Mouse (Mus musculus) kidney, adult 18-20 months (tissue): ENCODE measurements around the gene Pafah2.
"Not testable (repeated sequence)": the region's sequence is repeated elsewhere in the genome, so short reads cannot be mapped to it uniquely, and the experiment has no call there.

Source experiments
- DNase-seq: peaks from one replicate; pipeline ENCODE4 v3.0.0; 2021

The Pafah2 gene

DNA sequence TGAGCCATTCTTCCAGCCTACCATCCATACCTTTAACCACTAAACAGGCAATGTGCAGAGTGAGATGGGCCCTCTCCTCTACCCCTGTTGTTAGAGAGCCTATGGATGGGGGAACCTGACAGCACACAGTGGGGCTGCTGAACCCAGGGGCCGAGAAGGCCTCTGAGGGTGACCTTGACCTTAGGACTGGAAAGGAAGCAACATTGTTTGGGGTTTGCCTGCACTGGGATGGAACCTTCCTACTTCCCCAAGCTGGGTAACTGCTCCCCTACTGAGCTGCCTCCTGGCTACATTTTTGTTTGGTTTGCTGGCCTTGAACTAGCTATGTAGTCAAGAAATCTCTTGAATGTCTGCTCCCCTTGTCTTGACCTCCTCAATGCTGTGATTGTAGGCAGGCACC lies 21.8 kb upstream of the Pafah2 start:
- no peak for DNase-seq

DNA sequence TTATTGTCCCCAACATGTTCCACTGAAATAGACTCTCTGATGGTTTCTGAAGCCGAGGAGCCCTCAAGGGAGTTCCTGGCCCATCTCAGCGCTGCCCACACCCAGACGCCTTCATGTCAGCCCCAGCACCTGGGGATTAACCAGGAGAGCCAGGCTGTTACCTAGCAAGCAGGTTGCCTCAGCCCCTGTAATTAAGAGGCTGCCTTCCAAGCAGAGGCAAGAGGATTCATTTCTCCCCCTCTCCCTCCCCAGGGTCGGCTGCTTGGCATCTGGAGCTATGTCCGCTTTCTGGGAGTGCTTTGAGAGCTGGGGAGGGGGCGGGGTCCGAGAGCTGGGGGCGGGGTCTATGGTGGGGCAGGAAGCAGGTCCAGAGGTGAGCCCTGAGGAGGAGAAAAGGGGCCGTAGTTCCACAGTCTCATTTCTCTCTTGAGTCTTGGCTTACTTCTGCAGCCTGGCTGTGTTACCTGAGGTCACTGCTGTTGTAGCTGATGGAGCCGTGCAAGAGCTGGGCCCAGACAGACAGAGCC lies 18.0 kb upstream of the Pafah2 start:
- DNase-seq, result no peak

DNA sequence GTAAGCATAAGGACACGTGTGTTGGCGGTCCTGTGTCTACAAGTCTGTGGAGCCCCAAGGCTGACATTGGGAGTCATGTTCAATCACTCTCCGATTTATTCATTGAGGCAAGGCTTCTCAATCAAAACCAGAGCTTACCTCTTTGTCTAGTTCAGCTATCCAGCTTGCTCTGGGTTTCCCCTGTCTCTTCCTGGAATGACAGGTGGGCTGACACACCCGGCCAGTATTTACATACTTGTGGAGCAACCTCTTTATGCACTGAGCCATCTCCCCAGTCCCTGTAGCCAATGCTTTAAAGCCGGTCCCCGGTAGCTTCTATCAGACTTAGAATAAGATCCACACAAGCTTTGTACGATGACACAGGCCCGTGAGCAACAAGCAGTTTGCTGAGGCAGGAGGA lies 16.6 kb upstream of the Pafah2 start:
- no peak for DNase-seq

DNA sequence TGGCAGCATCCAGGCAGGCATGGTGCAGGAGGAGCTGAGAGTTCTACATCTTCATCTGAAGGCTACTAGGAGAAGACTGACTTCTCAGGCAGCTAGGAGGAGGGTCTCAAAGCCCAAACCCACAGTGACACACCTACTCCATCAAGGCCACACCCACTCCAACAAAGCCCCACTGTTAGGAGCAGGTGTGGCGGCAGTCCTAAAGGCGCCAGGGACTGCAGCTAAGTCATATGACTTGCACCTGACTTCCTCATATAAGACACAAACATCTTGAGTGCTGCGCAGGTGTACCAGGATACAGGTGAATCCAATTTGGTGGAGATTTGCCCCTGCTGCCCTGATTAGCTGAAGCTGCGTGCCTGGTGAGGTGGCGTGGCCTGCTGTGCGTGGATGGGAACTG lies 12.4 kb upstream of the Pafah2 start, which contains the start of gene Extl1:
Gene Extl1, minus strand, starts transcription at position 101 of the 400 bp plus-strand sequence.
- DNase-seq, result not testable (repeated sequence)

DNA sequence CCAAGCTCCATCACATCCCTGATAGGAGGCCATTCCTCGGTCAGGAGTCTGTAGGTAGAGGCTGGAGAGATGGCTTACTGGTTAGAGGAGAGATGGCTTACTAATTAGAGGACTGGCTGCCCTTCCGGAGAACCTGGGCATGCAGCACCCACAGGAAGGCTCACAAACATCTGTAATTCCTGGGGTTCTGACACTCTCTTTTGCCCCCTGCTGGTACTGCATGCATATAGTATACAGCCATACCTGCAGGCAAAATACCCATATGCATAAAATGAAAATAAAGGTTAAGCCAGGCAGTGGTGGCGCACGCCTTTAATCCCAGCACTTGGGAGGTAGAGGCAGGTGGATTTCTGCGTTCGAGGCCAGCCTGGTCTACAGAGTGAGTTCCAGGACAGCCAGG lies 8.9 kb upstream of the Pafah2 start:
- no peak for DNase-seq

DNA sequence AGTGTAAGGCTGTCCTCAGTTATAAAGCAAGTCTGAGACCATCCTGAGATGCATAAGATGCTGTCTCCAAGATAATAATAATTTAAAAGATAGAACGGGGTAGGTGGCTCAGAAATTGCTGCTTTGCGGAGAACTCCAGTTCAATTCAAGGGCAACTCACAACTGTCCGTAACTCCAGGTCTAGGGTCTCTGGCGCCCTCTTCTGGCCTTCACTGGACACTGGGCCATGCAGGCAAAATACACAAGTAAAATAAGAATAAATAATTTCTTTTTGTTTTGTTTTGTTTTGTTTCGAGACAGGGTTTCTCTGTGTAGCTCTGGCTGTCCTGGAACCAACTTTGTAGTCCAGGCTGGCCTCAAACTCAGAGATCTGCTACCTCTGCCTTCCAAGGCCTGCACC lies 7.7 kb upstream of the Pafah2 start:
- peak; percentile 80 for DNase-seq

DNA sequence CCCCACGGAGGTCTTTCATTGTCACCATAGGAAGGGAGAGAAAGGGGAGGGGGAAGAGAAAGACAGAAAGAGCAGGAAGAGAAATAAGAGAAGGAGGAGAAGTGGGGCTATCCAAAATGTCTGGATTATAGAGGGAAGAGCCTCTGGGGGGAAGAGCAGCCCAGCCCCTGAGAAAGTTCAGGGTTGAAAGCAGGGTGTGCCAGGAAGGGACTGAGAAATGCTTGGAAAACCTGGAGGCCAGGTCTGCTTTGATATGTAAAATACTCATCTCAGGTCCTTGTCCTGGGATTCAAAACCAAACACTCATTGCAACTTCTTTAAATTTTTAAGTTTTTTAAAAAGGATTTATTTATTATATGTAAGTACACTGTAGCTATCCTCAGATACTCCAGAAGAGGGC lies 4.5 kb upstream of the Pafah2 start:
- DNase-seq, result no peak

DNA sequence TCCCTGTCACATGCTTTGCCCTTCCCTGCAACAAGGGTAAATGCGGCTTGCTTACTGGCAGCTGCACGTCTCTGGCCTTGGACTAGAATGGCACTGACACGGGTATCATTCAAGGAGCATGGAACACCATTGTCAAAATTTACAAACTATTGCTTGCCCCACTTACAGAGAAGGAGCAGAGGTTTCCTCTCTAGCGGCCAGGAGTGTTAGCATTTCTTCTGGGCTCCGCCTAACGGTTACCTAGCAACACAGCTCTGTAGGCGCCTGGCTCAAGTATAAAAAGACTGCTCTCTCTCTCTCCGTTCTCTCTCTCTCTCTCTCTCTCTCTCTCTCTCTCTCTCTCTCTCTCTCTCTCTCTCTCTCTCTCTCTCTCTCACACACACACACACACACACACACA lies 3.5 kb upstream of the Pafah2 start:
- DNase-seq, result no peak

DNA sequence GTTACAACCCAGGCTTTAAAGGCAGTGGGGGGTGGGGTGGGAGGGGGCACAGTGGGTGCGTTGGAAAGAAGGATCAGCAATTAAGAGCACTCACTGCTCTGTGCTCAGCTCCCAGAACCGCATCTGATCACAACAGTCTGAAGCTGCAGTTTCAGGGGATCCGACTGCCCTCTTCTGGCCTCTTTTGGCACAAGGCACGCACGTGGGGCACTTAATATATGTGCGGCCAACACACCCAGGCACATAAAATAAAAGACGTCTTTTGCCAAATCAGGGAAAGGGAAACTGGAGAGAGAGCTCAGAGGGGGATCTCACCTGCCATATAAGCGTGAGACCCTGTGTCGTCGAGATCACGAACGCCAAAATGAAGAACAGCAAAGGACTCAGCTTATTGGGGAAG lies 3.1 kb upstream of the Pafah2 start:
- DNase-seq, result no peak

DNA sequence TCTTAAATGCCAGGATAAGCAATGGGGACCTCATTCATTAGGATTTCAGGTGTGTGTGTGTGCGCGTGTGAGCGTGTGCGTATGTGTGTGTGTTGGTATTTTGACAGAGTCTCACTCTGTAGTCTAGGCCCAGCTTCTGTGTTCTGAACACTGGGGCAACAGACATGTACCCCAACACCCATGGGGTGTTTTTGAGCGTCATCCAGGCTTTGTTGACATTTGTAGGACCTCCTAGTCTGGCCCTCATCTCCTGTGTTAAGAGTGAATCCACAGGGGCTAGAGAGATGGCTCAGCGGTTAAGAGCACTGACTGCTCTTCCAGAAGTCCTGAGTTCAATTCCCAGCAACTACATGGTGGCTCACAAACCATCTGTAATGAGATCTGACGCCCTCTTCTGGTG lies 978 bp upstream of the Pafah2 start:
- no peak for DNase-seq

DNA sequence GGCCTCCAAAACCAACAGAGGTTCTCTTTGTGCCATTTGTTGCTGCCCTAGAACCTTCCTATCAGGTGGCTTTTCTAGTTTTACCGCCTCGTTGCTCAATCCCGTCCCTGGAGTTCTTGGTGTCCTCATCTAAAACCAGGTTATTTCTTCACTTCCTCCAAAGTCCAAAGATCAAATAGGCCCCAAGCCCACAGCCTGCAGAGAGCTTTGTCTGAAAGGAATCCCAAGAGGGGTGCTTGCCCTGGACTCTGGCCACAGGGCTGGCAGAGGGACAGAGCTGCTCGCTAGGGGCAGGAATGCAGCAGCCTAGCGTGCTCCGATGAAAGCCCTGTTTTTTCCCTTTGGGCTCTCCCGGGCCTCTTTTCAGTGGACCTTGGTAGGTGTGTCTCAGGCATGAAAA lies 1.0 kb downstream of the Pafah2 start:
- DNase-seq, result peak; percentile 84

DNA sequence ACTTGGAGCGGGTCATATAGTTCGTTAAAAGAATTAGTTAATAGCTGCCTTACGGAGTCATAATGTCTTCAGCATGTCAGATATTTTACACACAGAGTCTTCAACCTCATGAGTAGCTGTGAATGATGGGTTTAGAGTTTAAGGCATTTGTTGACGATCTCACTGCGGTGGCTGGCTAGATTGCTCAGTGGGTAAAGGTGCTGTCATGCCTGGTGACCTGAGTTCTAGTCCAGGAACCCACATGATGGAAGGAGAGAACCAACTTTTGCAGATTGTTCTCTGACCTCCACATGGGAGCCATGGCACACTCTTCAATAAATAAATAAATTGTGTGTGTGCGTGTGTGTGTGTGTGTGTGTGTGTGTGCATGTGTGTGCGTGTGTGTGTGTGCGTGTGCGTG lies 1.6 kb downstream of the Pafah2 start:
- DNase-seq, result no peak

DNA sequence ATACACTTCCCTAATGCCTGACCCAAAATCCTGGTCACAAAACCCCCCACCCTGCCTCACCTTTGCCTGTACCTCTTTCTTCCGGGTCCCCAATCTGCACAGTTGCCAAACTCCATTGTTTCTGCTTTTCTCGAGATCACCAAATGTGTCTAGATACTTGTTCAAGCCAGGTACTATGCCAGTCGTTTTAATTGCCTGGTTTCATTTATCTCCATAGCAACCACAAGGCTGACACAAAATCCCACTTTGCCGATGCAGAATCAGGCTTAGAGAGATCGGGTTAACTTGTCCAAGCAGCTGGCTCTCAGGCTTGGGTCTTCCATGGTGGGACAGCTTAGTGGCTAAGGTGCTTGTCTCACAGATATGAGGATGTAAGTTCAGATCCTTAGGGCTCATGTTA lies 4.1 kb downstream of the Pafah2 start:
- DNase-seq, result no peak

DNA sequence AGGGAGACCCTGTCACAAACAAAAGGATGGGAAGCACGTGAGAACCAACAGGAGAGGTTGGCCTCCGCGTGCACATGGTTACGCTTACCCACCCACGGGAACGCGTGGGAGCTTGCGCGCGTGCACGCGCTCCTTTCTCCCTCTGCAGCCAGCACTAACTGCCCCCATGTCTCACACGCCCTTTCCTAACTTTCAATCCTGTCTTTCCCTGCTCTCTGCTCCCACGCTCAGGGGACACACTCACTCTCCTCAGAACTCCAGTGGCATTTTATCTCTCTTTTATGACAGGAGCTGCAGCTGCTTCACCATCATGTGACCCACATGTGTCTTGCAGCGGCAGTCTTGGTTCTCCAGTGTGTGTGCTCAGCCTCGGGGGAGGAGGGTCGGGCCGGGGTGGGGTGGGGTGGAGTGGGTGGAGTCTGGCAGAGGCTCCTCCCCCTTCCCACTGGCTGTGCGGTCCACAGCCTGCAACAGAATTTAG lies 5.1 kb downstream of the Pafah2 start:
- DNase-seq, result peak; percentile 45

DNA sequence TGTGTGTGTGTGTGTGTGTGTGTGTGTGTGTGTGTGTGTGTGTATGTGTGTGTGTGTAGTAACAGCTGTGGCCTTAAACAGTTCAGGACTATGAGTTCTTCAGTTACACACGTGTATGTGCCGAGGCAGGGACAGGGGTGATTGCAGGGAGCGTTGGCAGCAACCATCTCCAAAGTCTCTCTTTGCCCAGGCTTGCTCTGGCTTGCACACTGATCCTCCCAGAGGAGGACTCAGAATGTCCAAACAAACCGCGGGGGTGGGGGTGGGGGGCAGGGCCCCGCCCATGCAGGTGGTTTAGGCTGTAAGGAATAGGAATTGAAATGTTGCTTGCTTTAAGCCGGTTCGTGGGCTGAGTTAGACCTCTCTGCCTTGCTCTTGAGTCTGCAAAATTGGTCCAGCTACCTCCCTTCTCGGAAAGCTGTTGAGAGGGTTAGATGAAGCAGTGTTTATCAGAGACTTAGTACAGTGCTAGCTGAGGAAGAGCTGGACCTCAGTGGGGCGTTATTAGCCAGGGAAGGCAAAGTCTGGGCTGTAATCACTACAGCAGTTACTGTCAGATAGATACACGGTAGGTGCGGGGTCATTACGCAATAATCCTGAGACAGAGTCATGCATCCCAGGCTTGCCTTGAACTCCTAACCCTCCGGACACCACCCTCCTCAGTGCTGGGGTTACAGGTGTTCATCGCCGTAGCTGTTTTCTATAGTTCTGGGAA lies 5.9 kb downstream of the Pafah2 start:
- no peak for DNase-seq

DNA sequence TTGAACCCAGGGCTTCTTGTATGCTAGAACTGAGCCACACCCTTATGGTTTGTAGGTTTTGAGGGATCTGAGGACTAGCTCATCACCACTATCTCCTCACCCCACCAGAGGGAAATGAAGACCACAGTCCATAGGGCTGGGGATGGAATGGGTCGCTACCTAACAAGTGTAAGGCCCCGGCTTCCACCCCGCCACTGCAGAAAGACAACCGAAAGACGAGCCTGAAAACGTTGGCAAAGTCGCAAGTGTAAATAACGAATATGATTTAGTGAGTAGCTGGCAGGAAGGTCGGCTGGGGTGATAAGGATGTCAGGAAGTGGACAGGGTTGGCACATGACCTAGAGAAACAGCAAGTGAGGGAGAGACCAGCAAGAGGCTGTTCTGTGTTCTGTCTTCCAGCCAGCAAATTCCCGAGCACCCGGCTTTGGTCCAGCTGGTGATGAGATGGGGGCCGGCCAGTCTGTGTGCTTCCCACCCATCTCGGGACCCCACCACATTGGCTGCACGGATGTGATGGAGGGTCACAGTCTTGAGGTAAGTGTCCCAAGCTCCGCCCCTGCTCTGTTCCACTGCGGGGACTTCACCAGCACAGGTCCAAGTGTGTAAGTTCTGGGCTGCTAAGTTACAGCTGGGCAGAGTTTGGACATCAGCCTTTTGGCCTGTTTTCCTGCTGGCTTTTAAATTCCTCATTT lies 6.6 kb downstream of the Pafah2 start:
- DNase-seq, result peak; percentile 58

DNA sequence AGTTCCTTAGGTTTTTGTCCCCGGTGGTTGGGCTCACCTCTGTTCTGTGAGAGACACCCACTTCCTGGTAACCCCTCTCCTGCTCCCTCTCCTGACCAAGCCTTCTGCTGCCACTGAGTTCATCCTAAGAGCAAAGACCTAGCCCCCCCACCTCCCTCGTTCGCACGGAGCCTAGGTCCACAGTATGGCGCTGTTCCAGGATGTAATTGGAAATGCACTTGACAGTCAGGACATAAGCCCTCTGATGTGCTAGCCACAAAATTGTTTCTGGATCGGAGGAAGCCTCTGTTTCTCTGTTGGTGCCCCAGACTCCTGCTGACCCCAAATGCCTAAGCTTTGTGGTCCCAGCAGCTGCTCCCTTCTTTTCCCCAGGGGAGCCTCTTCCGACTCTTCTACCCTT lies 7.6 kb downstream of the Pafah2 start:
- DNase-seq, result no peak

DNA sequence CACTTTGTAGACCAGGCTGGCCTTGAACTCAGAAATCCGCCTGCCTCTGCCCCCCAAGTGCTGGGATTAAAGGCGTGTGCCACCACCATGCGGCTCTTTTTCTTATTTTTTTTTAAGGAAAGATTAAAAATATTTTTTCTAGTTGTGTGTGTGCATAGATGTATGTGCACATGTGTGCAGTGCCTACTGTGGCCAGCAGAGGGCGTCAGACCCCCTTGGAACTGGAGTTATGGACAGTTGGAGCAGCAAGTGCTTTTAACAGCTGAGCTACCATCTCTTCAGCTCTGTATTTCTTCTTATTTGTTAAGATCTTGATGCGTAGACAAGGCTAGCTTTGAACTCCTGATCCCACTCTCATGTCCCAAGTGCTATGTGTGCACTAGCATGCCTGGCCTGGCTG lies 13.2 kb downstream of the Pafah2 start:
- DNase-seq, result no peak

DNA sequence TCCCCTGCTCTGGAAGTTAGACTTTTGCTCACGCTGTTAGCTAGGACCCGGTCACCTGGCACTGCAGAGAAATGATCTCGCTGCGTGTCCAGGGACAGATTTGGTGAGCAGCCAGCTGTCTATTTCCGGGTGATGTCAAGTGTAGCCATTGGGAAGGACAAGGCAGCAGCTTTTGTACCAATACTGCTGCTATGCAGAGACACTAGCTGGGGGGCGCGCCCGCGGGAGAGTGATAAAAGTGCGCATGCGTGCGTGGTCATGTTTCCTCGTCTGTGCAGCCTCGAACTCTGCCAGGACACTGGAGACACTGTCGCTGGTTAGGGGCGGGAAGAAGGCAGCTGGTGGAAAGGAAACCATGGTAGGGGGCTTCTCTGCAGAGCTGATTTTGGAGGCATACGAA lies 20.1 kb downstream of the Pafah2 start:
- DNase-seq, result no peak

DNA sequence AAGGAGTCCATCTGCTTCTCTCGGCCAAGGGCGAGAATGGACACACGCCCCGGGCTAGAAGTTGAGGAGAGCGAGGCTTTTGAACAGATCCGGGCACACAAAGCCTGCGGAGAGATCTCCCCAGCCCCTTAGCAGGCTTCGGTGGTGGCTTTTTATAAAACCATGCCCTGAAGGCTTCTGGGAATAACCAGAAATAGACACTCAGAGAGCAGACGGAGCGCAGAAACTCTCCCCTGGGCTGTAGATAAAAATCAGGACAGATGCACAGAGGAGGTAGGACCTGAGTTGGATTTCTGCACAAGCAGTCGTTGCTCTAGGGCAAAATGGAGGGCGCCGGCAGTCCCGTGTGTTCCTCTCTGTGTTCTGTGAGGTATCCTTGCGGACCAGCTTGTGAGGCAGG lies 20.5 kb downstream of the Pafah2 start:
- DNase-seq, result no peak

DNA sequence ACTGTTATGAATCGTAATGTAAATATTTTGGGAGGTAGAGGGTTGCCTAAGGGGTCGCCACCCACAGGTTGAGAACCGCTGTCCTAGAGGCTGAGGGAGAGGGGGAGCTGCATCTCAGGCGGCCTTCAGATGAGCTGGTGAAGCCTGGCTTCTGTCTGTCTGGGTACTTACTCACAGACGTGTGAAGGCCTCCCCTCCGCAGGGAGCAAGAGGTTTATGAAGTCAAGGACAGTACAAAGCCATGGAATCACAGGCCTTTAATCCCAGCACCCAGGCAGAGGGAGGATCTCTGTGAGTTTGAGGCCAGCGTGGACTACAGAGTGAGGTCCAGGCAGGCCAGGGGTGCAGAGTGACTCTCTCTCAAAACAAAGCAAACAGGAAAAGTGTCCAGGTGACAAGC lies 21.0 kb downstream of the Pafah2 start:
- no peak for DNase-seq

DNA sequence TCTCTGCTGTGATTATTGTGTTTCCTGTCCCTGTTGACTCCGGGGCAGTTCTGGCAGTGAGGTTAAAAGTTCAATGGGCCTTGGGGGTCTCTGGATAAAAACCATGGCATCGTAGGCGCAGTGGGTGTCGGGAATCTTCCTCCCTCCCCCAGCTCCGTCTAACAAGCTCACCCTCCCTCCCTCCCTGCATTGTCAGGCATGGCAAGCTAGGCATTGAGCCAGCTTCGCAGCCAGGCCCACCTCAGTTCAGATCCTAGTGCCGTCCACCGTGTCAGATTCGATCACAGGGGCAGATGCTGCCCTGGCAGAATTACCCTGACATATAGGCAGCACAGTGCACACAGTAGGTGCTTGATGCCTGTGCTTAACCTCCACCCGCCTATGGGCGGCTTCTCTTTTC lies 25.9 kb downstream of the Pafah2 start:
- DNase-seq, result no peak

DNA sequence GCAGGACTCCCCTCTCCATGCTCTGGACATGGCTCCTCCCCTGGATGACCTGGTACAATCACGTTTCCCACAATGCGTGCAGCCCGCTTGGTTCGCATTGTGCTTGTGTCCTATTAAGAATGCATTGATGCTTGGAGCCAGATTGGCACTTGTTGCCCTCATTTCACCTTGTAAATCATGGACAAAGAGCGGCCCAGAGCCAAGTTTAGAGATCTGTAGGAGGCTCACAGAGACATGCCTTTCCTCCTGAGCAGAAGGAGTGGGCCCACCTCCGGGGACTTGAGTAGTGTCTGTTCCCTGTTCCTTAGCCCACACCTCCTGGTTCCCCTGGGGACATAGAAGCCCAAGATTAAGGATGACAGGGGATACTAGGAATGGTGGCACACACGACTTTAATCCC lies 27.8 kb downstream of the Pafah2 start:
- DNase-seq, result no peak

DNA sequence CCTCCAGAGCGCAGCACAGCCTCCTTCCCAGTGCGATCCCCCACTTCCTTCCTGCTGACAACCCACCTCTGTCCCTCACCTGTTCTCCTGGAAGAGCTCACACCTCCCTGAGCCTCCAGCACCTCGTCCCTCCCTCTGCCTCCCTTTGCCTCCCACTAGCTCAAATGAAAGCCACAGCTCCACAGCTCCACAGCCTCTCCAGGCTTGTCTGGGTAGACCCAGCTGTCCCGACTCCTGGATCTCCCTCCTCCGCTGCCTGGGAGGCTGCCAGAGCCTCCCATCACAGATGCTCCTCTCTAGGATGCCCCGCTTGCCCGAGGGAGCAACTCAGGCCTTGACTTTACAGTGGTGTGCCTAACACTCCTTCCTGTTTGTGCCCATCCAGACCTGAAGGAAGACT lies 29.0 kb downstream of the Pafah2 start:
- DNase-seq, result no peak
